Comparison of ENCODE assay signal across 21 mouse cellular contexts in genomic region chr16:59579237-59579636, GRCm38 (mm10). TPM values are rescaled to one million over a fixed set of nuclear protein-coding genes. Genes with fewer than 3 reads are reported as not detected.
DNase-seq lines count a peak whose midpoint lies in the region; ATAC-seq and TF ChIP-seq lines count a peak whose summit lies in the region.
"Had no signal": no experiment of that assay in that cellular context is flagged by ENCODE, and none has a peak within 500 bp of the region (broad histone marks: within the 10 kb centered on the region; RNA-seq: fewer than 3 reads in every experiment).

No protein-coding gene starts in this region.

- no peaks in the 10 kb centered on the region for H3K27me3 ChIP-seq in embryonic facial prominence, embryonic 14.5 days (replicated peaks; ENCODE audit: control insufficient read depth, insufficient read depth, low read length)
- H3K27me3 ChIP-seq in embryonic facial prominence, embryonic 10.5 days (replicated peaks; ENCODE audit: low read depth, poor library complexity, severe bottlenecking): no peaks in the 10 kb centered on the region
- H3K27me3 ChIP-seq in midbrain, embryonic 11.5 days (ENCODE audit: control insufficient read depth, insufficient read depth, low read length): no peaks in the 10 kb centered on the region
- H3K27me3 ChIP-seq in midbrain, embryonic 14.5 days (ENCODE audit: control insufficient read depth, insufficient read depth, low read length): no peaks in the 10 kb centered on the region
- no peaks in the 10 kb centered on the region for H3K27me3 ChIP-seq in stomach, postnatal 0 days (ENCODE audit: control insufficient read depth, insufficient read depth, low read length)
- no peaks in the 10 kb centered on the region for H3K27me3 ChIP-seq in hindbrain, embryonic 16.5 days (replicated peaks; ENCODE audit: control insufficient read depth, insufficient read depth, low read length)
- H3K27me3 ChIP-seq: embryonic facial prominence, embryonic 15.5 days; forebrain, embryonic 15.5 days; heart, embryonic 15.5 days; hindbrain, embryonic 15.5 days had no signal

- no peak overlapping the region for H3K9ac ChIP-seq in embryonic facial prominence, embryonic 14.5 days (ENCODE audit: low read depth, low read length)
- no peak overlapping the region for H3K9ac ChIP-seq in midbrain, embryonic 11.5 days (ENCODE audit: low read length)
- H3K9ac ChIP-seq in midbrain, embryonic 14.5 days (replicated peaks; ENCODE audit: low read length): no peak overlapping the region
- no peak overlapping the region for H3K9ac ChIP-seq in stomach, postnatal 0 days (ENCODE audit: low read length)
- no peak overlapping the region for H3K9ac ChIP-seq in hindbrain, embryonic 16.5 days (ENCODE audit: low read depth, low read length)
- H3K9ac ChIP-seq: embryonic facial prominence, embryonic 15.5 days; forebrain, embryonic 15.5 days; heart, embryonic 15.5 days; hindbrain, embryonic 15.5 days had no signal

- TF ChIP-seq EP300 in stomach, postnatal 0 days (optimal IDR thresholded peaks at IDR 0.05): no peak

- TF ChIP-seq CTCF in stomach, postnatal 0 days (IDR thresholded peaks at IDR 0.05; ENCODE audit: low read depth): no peak

- H3K4me3 ChIP-seq in embryonic facial prominence, embryonic 14.5 days (ENCODE audit: low read depth, low read length): no peak overlapping the region
- no peak overlapping the region for H3K4me3 ChIP-seq in embryonic facial prominence, embryonic 10.5 days
- no peak overlapping the region for H3K4me3 ChIP-seq in midbrain, embryonic 11.5 days (ENCODE audit: low read depth, low read length)
- H3K4me3 ChIP-seq in midbrain, embryonic 14.5 days (replicated peaks; ENCODE audit: low read depth, low read length): no peak overlapping the region
- H3K4me3 ChIP-seq in stomach, postnatal 0 days (ENCODE audit: low read depth, low read length): no peak overlapping the region
- H3K4me3 ChIP-seq in hindbrain, embryonic 16.5 days (ENCODE audit: low read length): no peak overlapping the region
- H3K4me3 ChIP-seq: embryonic facial prominence, embryonic 15.5 days; erythroblast, embryonic 14.5 days; forebrain, embryonic 15.5 days; heart, embryonic 15.5 days; hindbrain, embryonic 15.5 days had no signal

- WGBS in embryonic facial prominence, embryonic 14.5 days: 86% methylated on average over 8 of the region's 8 CpGs
- 89% methylated on average over 8 of the region's 8 CpGs for WGBS in embryonic facial prominence, embryonic 10.5 days
- WGBS in midbrain, embryonic 11.5 days: 88% methylated on average over 8 of the region's 8 CpGs
- WGBS in midbrain, embryonic 14.5 days: 86% methylated on average over 8 of the region's 8 CpGs
- 76% methylated on average over 8 of the region's 8 CpGs for WGBS in stomach, postnatal 0 days
- 90% methylated on average over 8 of the region's 8 CpGs for WGBS in hindbrain, embryonic 16.5 days

- DNase-seq in embryonic facial prominence, embryonic 14.5 days (ENCODE audit: low spot score): peak; percentile 41
- DNase-seq in embryonic facial prominence, embryonic 10.5 days (ENCODE audit: low spot score): no peak
- peak; percentile 54 for DNase-seq in midbrain, embryonic 11.5 days (ENCODE audit: low spot score, missing footprints)
- no peak for DNase-seq in midbrain, embryonic 14.5 days
- no peak for DNase-seq in stomach, postnatal 0 days (ENCODE audit: low spot score)
- no peak for DNase-seq in kidney, adult 8-10 months
- DNase-seq: adrenal gland, adult 8-10 months; adrenal gland, postnatal 36 days; cerebellum, adult 8-10 months; cerebellum, postnatal 14 days; gastrocnemius, postnatal 14 days; kidney, adult 18-20 months had no signal

- no peaks in the 10 kb centered on the region for H3K4me1 ChIP-seq in embryonic facial prominence, embryonic 14.5 days (ENCODE audit: control insufficient read depth, insufficient read depth, low read length)
- H3K4me1 ChIP-seq in embryonic facial prominence, embryonic 10.5 days: no peaks in the 10 kb centered on the region
- no peaks in the 10 kb centered on the region for H3K4me1 ChIP-seq in midbrain, embryonic 11.5 days (ENCODE audit: control insufficient read depth, insufficient read depth, low read length)
- no peaks in the 10 kb centered on the region for H3K4me1 ChIP-seq in midbrain, embryonic 14.5 days (ENCODE audit: control insufficient read depth, insufficient read depth, low read length)
- no peaks in the 10 kb centered on the region for H3K4me1 ChIP-seq in stomach, postnatal 0 days (replicated peaks; ENCODE audit: control insufficient read depth, insufficient read depth)
- H3K4me1 ChIP-seq in hindbrain, embryonic 16.5 days (ENCODE audit: control insufficient read depth, insufficient read depth, low read depth, low read length): no peaks in the 10 kb centered on the region
- H3K4me1 ChIP-seq: forebrain, embryonic 15.5 days; hindbrain, embryonic 15.5 days had no signal

- H3K27ac ChIP-seq in embryonic facial prominence, embryonic 14.5 days (replicated peaks; ENCODE audit: low read depth, low read length): no peak overlapping the region
- H3K27ac ChIP-seq in embryonic facial prominence, embryonic 10.5 days (replicated peaks): no peak overlapping the region
- H3K27ac ChIP-seq in midbrain, embryonic 11.5 days (ENCODE audit: low read depth, low read length): no peak overlapping the region
- H3K27ac ChIP-seq in midbrain, embryonic 14.5 days (replicated peaks; ENCODE audit: low read depth, low read length): no peak overlapping the region
- H3K27ac ChIP-seq in stomach, postnatal 0 days (replicated peaks): peak overlapping the region; percentile 65
- no peak overlapping the region for H3K27ac ChIP-seq in hindbrain, embryonic 16.5 days (ENCODE audit: low read depth, low read length)
- H3K27ac ChIP-seq: embryonic facial prominence, embryonic 15.5 days; forebrain, embryonic 15.5 days; heart, embryonic 15.5 days; hindbrain, embryonic 15.5 days had no signal

- H3K4me2 ChIP-seq in embryonic facial prominence, embryonic 14.5 days (ENCODE audit: low read depth, low read length): no peak overlapping the region
- H3K4me2 ChIP-seq in midbrain, embryonic 11.5 days: no peak overlapping the region
- no peak overlapping the region for H3K4me2 ChIP-seq in midbrain, embryonic 14.5 days (ENCODE audit: low read length)
- H3K4me2 ChIP-seq in stomach, postnatal 0 days (replicated peaks; ENCODE audit: low read depth): no peak overlapping the region
- H3K4me2 ChIP-seq in hindbrain, embryonic 16.5 days (ENCODE audit: low read length): no peak overlapping the region
- H3K4me2 ChIP-seq: embryonic facial prominence, embryonic 15.5 days; forebrain, embryonic 15.5 days; heart, embryonic 11.5 days; heart, embryonic 15.5 days; hindbrain, embryonic 15.5 days had no signal

- no peaks in the 10 kb centered on the region for H3K9me3 ChIP-seq in embryonic facial prominence, embryonic 14.5 days (ENCODE audit: control insufficient read depth, low read length)
- no peaks in the 10 kb centered on the region for H3K9me3 ChIP-seq in embryonic facial prominence, embryonic 10.5 days
- no peaks in the 10 kb centered on the region for H3K9me3 ChIP-seq in midbrain, embryonic 11.5 days (ENCODE audit: control insufficient read depth, low read length)
- no peaks in the 10 kb centered on the region for H3K9me3 ChIP-seq in midbrain, embryonic 14.5 days (ENCODE audit: control insufficient read depth, low read length)
- H3K9me3 ChIP-seq in stomach, postnatal 0 days (ENCODE audit: control insufficient read depth, low read length): no peaks in the 10 kb centered on the region
- no peaks in the 10 kb centered on the region for H3K9me3 ChIP-seq in hindbrain, embryonic 16.5 days (ENCODE audit: control insufficient read depth, low read length)
- H3K9me3 ChIP-seq: embryonic facial prominence, embryonic 15.5 days; forebrain, embryonic 15.5 days; heart, embryonic 15.5 days; hindbrain, embryonic 15.5 days had no signal

- peak; percentile 78; the same call in 1 of the 2 replicates for ATAC-seq in embryonic facial prominence, embryonic 14.5 days (ENCODE audit: low read depth)
- no peak for ATAC-seq in midbrain, embryonic 11.5 days (ENCODE audit: low FRiP score)
- ATAC-seq in midbrain, embryonic 14.5 days (ENCODE audit: low FRiP score, low TSS enrichment): no peak
- ATAC-seq in hematopoietic stem cell, adult 5-6 weeks (replicated peaks in 1 of 2; ENCODE audit: insufficient read depth in 1 of 2, low FRiP score in 2 of 2, low TSS enrichment in 1 of 2, low read depth in 1 of 2, poor library complexity in 2 of 2, severe bottlenecking in 2 of 2): peak; percentile 81 to 92; a peak in 3 of 4 replicates
- ATAC-seq in stomach, postnatal 0 days (ENCODE audit: low FRiP score, low TSS enrichment): no peak
- ATAC-seq in hindbrain, embryonic 16.5 days: no peak
- ATAC-seq: forebrain, embryonic 15.5 days; inflammation-experienced regulatory T-cells, adult 6 months had no signal

- no peaks in the 10 kb centered on the region for H3K36me3 ChIP-seq in embryonic facial prominence, embryonic 14.5 days (ENCODE audit: control insufficient read depth, insufficient read depth, low read length)
- no peaks in the 10 kb centered on the region for H3K36me3 ChIP-seq in embryonic facial prominence, embryonic 10.5 days (replicated peaks)
- H3K36me3 ChIP-seq in midbrain, embryonic 11.5 days (ENCODE audit: control insufficient read depth, insufficient read depth, low read length): no peaks in the 10 kb centered on the region
- H3K36me3 ChIP-seq in midbrain, embryonic 14.5 days (ENCODE audit: control insufficient read depth, insufficient read depth, low read length): no peaks in the 10 kb centered on the region
- no peaks in the 10 kb centered on the region for H3K36me3 ChIP-seq in stomach, postnatal 0 days (ENCODE audit: control insufficient read depth, insufficient read depth, low read length)
- H3K36me3 ChIP-seq in hindbrain, embryonic 16.5 days (ENCODE audit: control insufficient read depth, insufficient read depth, low read length): no peaks in the 10 kb centered on the region
- H3K36me3 ChIP-seq: embryonic facial prominence, embryonic 15.5 days; forebrain, embryonic 15.5 days; hindbrain, embryonic 15.5 days had no signal

RNA-seq across cellular contexts. Expression of gene Crybg3, which starts 21.5 kb away (rescaled TPM):
- polyA plus RNA-seq in embryonic facial prominence, embryonic 14.5 days (2014; fragmentation: Nextera tagmentation; extraction: Ambion mirVana): 11.6 and 12.1 TPM in 2 replicates
- polyA plus RNA-seq in embryonic facial prominence, embryonic 10.5 days (2016; fragmentation: Nextera tagmentation; extraction: Ambion mirVana): 6.9 and 7.1 TPM in 2 replicates
- polyA plus RNA-seq in midbrain, embryonic 11.5 days (2014; fragmentation: Nextera tagmentation; extraction: Ambion mirVana): 6.2 and 6.5 TPM in 2 replicates
- 2.1 and 3.1 TPM in 2 replicates for polyA plus RNA-seq in midbrain, embryonic 14.5 days (2014; fragmentation: Nextera tagmentation; extraction: Ambion mirVana)
- total RNA-seq in hematopoietic stem cell, adult 5-6 weeks (2017): 9.8 and 21.4 TPM in 2 replicates
- polyA plus RNA-seq in stomach, postnatal 0 days (2015; fragmentation: Nextera tagmentation; extraction: Ambion mirVana): 6.3 and 7.3 TPM in 2 replicates
- polyA plus RNA-seq in hindbrain, embryonic 16.5 days (2015; fragmentation: Nextera tagmentation; extraction: Ambion mirVana): 2.0 and 3.0 TPM in 2 replicates
- polyA plus RNA-seq: erythroblast, embryonic 14.5 days had no signal

RNA-seq across cellular contexts. Expression of gene Arl6, which starts 60.0 kb away (rescaled TPM):
- 30.3 and 31.6 TPM in 2 replicates for polyA plus RNA-seq in embryonic facial prominence, embryonic 14.5 days (2014; fragmentation: Nextera tagmentation; extraction: Ambion mirVana)
- 41.6 and 43.4 TPM in 2 replicates for polyA plus RNA-seq in embryonic facial prominence, embryonic 10.5 days (2016; fragmentation: Nextera tagmentation; extraction: Ambion mirVana)
- 56.7 and 62.0 TPM in 2 replicates for polyA plus RNA-seq in midbrain, embryonic 11.5 days (2014; fragmentation: Nextera tagmentation; extraction: Ambion mirVana)
- 57.0 and 59.2 TPM in 2 replicates for polyA plus RNA-seq in midbrain, embryonic 14.5 days (2014; fragmentation: Nextera tagmentation; extraction: Ambion mirVana)
- total RNA-seq in hematopoietic stem cell, adult 5-6 weeks (2017): 17.6 and 22.0 TPM in 2 replicates
- 17.8 and 18.2 TPM in 2 replicates for polyA plus RNA-seq in stomach, postnatal 0 days (2015; fragmentation: Nextera tagmentation; extraction: Ambion mirVana)
- 56.7 and 68.3 TPM in 2 replicates for polyA plus RNA-seq in hindbrain, embryonic 16.5 days (2015; fragmentation: Nextera tagmentation; extraction: Ambion mirVana)

Comparison
In these comparisons a context has a peak if more than half of its experiments do, and no peak if none do; other contexts are left out.
1. DNase-seq: peak in embryonic facial prominence, embryonic 14.5 days (single experiment) and midbrain, embryonic 11.5 days (single experiment); none in embryonic facial prominence, embryonic 10.5 days (single experiment), midbrain, embryonic 14.5 days (single experiment), stomach, postnatal 0 days (single experiment) and kidney, adult 8-10 months (0 of 2).
2. ATAC-seq: peak in embryonic facial prominence, embryonic 14.5 days (single experiment) and hematopoietic stem cell, adult 5-6 weeks (2 of 2); none in midbrain, embryonic 11.5 days (single experiment), midbrain, embryonic 14.5 days (single experiment), stomach, postnatal 0 days (single experiment) and hindbrain, embryonic 16.5 days (single experiment).